Mouse (Mus musculus): Measurements from ENCODE around the gene Dapk1.
A peak's percentile ranks its signal among the peaks of the same experiment; 100 is the strongest.
"Not testable (repeated sequence)": the region's sequence is repeated elsewhere in the genome, so short reads cannot be mapped to it uniquely, and the experiment has no call there.

Gene Dapk1

DNA sequence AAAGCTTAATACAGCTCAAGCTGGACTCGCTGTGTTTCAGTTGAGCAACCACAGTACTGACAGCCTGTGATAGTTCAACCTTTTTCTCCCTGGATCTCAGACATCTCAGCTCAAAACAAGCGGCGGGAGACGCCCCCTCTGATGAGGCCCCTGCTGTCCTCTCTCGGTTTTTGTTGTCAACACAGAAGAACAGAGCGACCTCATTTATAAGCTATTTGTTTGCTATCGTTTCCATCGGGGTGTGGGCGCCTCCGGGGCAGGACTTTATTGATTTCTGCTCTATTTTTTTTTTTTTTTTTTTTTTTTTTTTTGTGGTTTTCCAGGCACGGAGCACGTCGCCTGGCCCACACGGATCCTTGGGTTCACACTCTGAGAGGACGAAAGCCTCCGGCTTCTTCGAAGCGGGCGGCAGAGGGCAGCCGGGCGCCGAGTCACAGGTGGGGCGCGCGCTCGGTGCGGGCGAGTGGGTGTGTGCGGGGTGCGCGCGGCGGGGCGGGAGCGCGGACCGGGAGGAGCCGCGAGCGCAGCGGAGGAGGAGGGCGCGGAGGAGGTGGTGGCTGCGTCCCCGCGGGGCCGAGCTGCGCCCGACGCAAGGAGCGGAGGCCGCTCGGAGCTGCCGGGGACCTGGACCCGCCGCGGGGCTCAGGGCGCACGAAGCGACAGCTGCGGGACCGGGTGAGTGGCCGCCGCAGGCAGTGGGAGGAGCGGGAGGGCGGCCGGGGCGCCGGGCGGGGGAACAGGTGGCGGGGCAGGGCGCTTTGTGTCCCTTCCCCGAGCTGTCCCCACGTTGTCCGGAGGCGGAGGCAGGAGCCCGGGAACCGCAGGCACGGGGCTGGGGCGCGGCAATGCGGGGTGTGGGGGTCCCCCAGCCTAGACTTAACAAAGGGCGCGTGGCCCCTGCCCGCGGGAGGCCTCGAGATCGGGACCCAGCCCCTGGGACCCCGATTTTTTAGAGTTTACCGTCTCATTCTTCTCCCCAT lies at the start of gene Dapk1:
TSS of gene Dapk1 (plus strand) at position 512 of the 980 bp plus-strand sequence.
- DNase-seq = peak; percentile 77 to 80

- DNase-seq = no peak
Measured at GRCm38 (mm10) chr13:60553326-60553725, 48.4 kb upstream of the Dapk1 start.

DNA sequence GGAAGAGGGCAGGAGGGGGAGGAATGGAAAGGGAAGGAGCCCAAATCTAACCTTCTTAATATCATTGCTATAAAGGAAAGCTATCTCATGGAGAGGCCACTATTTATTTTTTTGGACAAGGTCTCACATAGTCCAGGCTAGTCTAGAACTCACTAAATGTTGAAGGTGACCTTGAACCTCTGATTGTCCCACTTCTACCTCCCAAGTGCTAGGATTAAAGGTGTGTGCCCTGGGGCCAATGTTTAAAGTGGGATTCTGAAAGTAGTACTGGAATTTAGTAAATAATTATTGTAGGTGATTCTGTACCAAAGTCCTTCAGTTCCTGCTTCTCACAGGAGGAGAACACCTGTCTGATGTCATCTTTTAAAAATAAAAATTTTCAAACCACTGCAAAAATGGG lies 45.3 kb upstream of the Dapk1 start:
- DNase-seq = peak; percentile 33 to 54

DNA sequence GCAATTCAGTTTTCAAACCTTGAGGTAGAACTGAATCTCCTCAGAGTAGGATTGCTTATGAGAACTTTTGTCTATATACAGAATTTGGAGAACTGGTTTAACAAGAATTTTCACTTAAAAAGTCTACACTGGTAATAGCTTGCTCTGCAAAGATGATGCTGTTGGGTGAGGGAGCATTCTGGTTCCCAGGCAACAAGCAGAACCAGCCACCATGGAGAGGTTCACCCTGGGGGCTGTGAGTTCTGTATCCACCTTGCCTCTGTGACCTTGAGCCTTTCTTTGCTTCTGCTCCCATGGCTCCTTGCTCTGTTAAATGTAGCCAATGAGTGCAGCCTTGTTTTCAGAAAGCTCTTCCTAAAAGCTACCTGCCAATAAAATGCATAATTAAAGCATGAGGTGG lies 44.8 kb upstream of the Dapk1 start:
- DNase-seq = peak; percentile 19 to 61

GRCm38 (mm10) chr13:60564303-60564702 lies 37.4 kb upstream of the Dapk1 start:
- no peak for DNase-seq

GRCm38 (mm10) chr13:60568934-60569548 lies 32.7 kb upstream of the Dapk1 start:
- no peak for DNase-seq

DNA sequence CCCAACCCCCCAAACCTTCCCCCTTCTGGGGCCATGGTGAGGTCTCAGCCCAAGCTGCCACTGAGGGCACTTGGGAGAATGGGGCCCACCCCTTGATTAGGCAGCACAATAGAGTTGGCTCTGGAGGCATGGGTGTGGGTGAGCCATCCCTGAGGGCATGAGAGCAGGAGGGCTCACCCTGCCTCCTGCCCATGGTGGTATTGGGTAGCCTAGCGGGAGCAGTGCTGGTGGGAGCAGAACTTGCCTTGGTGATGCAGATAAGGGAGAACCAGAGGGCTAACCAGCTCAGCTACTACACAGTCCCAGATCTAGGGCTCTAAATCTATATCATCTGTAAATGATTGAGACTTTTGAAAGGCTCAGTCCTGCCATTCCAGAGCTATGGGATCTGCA lies 32.2 kb upstream of the Dapk1 start:
- no peak for DNase-seq

DNA sequence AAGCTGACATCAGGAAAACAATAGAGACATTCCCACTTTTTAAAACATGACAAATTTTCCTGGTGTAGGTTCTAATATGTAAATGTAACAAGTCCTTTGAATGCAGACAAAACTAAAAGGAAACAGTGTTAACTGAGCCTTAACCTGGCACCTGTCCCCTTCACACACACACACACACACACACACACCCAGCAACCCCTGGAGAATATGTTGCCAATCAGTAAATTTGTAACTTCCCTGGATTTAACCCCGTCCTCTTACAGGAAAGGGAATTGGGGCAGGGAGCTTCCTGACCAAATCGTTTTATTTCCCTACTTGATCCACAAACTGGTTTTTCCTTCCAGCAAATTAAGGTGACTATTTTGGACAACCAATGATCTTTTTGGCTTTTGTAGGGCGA lies 28.2 kb upstream of the Dapk1 start:
- DNase-seq = peak; percentile 37

GRCm38 (mm10) chr13:60573971-60574370 lies 27.8 kb upstream of the Dapk1 start:
- peak; percentile 20 to 31 for DNase-seq

DNA sequence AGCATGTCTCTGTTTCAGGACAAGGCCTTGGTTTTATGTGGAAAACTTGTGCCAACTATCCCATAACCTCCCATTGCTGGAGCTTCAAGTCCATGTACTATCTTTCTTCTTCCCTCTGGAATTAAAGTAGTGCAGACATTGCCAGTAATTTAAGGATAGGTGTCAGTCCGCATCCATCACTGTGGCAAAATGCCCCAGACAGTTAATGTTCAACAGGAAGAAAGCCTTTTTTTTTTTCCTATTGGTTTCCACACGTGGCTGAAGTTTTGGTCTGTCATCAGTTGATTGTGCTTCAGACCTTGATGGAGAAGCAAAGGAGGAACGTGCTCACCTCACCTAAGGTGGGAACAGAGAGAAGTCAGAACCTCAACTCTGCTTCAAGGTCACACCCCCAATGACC lies 23.2 kb upstream of the Dapk1 start:
- peak in 1 of 2 experiments; percentile 17 for DNase-seq

DNA sequence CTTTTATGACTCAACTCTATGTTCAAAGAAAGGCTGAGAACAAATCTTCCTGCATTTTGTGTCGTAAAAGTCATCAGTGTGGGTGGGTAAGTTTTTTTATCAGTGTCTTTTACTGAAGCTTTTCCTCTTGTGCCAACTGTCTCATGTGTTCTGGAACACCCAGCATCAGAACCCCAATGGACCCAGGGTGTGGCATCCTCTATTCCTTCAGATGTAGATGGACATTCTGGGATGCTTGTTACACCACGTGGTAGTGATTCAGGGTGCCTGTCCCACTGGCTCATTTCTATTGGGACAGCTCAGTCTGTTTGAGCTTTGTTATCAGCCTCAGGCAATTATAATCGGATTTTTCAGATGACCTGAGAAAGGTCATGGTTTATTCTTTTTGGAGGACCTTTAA lies 6.9 kb upstream of the Dapk1 start:
- no peak for DNase-seq

DNA sequence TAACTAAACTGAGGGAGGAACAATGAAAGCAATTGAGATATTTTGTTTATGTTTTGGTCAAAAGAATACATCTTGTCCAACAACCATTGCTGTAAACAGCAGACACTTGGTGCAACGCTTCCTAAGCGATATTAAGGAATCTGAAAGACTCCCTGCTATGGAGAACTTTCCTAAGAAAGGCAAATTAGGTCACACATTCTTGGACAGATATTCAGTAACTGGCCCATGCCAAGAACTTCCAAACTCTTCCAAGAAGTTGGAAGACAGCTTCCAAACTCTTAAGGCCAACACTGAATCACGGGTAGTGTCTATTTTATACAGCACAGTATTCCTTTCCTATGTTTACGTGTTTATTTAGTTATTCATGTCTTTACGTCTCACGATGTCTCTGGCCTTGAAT lies 6.2 kb upstream of the Dapk1 start:
- DNase-seq = no peak

DNA sequence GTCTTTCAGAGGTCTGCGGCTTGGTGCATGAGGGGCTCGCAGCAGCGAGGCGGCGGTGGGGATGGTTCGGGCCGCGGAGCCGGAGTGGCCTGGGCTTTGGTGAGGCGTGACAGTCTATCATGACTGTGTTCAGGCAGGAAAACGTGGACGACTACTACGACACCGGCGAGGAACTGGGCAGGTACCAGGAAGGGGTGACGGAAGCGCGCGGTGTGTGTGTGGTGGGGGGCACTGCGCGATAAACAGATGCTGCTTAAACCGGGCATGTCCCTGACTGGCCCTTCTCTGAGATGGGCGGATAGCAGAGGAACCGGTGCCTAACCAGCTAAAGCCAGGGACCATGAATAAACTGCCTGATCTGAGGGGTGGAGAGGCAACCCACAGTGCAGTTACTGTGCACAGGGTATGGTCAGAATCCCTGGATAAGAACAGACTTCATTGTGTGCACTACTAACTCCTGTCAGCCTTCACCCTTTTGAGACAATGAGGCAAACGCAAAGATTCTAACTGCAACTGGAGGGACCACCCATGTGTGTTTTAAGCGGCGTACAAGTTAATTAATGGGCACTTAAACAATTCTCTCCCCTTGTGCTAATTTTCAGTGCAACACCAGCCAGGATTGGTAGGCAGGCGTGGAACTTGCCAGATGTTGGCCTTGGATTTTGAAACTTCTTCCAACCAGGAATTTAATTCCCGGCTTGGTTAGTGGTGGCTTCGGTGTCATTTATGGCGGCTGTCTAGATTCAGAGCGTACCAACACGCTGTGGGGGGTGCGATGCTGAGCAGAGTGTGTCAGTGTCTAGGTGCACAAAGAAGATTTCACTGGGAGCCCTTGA lies 887 bp downstream of the Dapk1 start:
- DNase-seq = no peak

DNA sequence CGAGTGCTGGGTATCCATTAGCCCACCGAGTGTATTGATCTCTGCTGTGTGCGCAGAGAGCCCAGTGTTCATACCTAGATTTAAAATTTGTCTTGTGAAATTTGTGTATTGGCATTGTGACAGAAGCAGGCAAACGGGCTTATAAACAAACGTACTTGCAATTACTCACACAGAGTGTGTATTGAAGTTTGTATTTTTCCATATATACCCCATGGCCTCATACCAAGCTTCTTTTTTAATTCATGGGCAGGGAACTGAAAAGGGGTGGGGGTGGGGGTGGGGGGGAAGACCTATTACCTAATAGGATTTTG lies 1.5 kb downstream of the Dapk1 start:
- no peak for DNase-seq

DNA sequence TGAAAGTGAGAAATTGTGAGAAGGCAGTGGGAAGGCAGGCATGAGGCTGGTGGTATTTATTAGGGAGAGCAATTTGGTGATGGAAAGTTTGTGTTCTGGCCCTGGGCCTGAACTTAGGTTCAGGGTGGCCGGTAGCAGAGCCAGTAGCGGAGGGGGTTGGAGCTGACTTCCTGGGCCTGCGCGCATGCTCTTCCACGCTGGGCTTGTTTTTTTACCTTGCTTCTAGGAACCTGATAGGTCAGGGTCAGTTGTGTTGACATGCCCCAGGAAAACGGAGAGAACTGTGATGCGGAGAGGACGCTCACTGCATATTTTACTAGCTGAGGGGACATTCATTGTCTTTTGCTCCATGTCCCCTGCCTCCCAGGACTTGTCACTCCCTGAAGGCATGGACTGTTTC lies 5.7 kb downstream of the Dapk1 start:
- no peak for DNase-seq

- DNase-seq = peak; percentile 40 to 42
Measured at GRCm38 (mm10) chr13:60608411-60609046, 6.8 kb downstream of the Dapk1 start.

GRCm38 (mm10) chr13:60609234-60609633 lies 7.5 kb downstream of the Dapk1 start:
- DNase-seq = no peak

DNA sequence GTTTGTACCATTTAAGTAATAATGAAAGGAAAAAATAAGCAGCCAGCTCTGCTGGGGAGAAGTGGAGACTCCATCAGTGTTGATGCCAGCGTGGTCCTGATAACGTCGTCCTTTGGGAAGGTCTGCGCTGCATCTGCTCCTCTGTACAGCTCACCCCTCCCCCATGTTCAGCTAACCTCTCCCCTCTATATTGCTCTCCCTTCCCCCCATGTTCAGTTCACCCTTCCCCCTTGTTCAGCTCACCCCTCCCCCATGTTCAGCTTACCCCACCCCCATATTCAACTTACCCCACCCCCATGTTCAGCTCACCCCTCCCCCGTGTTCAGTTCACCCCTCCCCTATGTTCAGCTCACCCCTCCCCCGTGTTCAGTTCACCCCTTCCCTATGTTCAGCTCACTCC lies 8.8 kb downstream of the Dapk1 start:
- DNase-seq = no peak

DNA sequence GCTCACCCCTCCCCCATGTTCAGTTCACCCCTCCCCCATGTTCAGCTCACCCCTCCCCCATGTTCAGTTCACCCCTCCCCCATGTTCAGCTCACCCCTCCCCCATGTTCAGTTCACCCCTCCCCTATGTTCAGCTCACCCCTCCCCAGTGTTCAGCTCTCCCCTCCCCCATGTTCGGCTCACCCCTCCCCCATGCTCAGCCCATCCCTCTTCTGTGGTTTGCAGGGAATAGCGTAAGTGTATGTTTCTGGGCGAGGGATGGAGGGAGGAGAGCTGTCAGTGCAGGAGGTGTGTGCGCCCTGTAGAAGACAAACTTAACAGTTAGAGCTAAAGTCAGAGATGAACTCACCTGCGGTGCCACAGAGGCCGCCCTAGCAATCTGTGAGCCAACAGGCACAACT lies 9.2 kb downstream of the Dapk1 start:
- DNase-seq = not testable (repeated sequence)

- DNase-seq = no peak
Measured at GRCm38 (mm10) chr13:60612160-60612559, 10.4 kb downstream of the Dapk1 start.

- no peak for DNase-seq
Measured at GRCm38 (mm10) chr13:60614154-60614553, 12.4 kb downstream of the Dapk1 start.

- DNase-seq = no peak
Measured at GRCm38 (mm10) chr13:60615057-60615650, 13.4 kb downstream of the Dapk1 start.

DNA sequence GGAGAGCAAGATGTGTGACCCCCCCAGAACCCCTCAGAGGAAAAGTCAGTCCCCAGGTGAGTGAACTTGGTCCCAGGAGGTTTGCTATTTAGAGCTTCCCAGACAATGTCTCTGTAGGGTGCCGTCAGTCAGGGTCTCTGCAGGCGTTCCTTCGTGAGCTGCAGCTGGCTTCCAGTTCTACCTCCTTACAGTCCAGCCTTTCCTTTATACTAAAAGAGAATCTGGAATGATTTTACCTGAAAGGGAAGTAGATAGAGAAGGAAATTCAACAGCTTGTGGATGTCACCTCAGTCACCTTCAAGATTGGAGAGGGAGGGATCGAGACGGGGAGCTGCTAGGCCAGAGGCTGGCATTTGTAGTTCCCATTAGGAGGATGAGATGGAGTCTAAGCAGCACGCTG lies 14.3 kb downstream of the Dapk1 start:
- DNase-seq = no peak
